Mouse (Mus musculus): Measurements from ENCODE around the gene Npm1. TPM values are rescaled to one million over a fixed set of nuclear protein-coding genes. Genes with fewer than 3 reads are reported as not detected.

Gene Npm1
- polyA plus RNA-seq, 1 experiment from 2014 or later, result 382 TPM

DNA sequence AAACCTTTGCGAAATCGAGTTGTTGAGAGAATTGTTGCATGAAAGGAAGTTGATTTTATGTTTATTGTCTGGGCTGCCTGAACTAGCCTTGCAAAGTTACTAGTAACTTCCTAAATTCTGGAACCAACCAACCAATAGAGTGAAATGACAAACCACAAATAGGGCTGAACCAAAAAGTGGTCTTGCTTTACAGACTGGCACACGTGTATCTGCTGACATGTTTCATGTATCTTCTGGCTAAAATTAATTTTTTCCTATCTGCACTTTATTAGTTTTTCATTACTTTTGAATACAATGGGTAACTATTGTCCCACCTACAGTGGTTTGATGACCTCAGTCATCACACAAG lies 13.9 kb downstream of the Npm1 start:
- H3K27ac ChIP-seq, result no peak overlapping the region
- H3K9me3 ChIP-seq, result no peaks in the 10 kb centered on the region
- ATAC-seq (replicated peaks), result no peak
- H3K4me2 ChIP-seq, result no peak overlapping the region
- no peak overlapping the region for H3K4me3 ChIP-seq
- peaks cover 6% of the 10 kb centered on the region; the same call in 1 of the 2 replicates for H3K27me3 ChIP-seq (replicated peaks)
- H3K4me1 ChIP-seq, result peaks cover 23% of the 10 kb centered on the region
- H3K9ac ChIP-seq, result no peak overlapping the region
- 33% methylated on average over 3 of the region's 3 CpGs for WGBS
- peaks cover 32% of the 10 kb centered on the region for H3K36me3 ChIP-seq (replicated peaks)

DNA sequence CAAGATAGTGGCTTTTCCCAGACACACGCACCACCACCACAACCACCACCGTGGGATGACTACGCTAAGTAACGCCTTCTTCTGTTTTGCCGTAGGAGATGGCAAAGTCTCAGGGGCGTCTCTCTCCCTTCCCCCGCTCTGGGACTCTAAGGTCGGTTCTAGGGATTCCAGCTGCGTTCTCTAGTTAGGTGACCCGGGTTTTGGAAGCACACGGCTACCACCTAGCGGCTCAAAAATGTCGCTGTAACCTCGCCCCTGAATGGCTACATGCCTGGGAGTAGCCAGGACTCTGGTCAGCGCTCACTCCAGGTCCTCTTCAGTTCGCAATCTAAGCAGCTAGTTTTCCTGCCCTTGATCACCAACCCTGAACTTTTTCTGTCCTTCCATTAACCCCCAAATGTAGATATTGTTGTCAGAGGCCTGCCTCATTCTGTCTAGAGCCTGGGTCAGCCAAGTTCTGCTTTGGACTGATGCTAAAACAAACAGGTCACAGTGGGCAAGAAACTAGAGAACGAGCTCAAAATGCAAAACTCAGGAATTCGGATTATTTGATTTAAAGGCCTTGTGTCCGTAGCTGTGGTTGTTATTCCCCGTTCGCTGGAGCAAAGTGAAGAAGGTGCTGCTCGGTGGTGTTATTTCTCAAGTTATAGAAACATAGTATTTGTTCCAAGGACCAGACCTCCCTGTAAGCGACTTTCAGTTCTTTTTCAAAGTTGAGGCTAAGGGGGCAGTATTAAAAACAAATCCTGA lies 14.5 kb downstream of the Npm1 start:
- H3K4me3 ChIP-seq, result peak overlapping the region; percentile 73
- WGBS, result 7% methylated on average over 23 of the region's 23 CpGs
- ATAC-seq (replicated peaks), result peak; percentile 80

DNA sequence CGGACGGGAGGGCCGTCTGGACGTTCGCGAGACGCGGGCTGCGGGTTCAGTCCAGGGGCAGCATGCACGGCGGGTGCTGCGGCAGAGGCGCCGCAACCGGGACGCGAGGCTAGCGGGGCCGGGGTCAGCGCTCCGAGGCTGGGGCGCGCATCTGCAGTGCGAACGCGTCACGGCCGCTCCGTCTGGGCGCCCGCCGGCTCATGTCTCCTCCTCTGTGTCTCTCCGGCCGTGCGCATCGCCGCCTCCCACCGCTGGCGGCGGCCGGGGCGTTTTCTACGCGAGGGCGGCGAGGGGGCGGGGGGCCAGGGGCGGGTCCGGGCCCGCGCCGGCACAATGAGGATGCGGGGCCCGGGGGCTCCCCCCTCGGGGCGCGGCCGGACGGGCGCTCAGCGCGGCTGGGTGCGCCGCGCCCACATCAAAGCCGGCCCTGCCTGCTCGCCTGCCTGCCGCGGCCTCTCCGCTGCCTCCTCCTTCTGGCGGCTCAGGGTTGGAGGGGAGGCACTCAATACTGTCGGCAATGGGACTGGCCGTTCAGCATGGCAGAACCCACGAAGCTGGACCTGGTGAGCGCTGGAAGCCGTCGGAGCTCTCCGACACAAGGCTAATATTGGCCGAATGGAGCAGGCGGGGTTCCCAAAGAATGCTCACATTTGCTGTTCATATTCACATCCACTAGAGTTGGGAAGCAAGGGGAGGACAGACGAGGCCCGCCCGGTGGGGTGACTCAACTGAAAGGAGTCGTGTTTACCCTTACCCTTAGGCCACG lies 15.3 kb downstream of the Npm1 start:
- Histone ChIP-seq H3K4me3 (peak overlapping the region; percentile 73), H3K4me1 (peaks cover 28% of the 10 kb centered on the region), H3K27ac (peak overlapping the region; percentile 77), H3K9me3 (no peaks in the 10 kb centered on the region), H3K36me3 (replicated peaks) (peaks cover 26% of the 10 kb centered on the region), H3K27me3 (replicated peaks) (peaks cover 12% of the 10 kb centered on the region; the same call in 1 of the 2 replicates), H3K9ac (peak overlapping the region; percentile 59), H3K4me2 (peak overlapping the region; percentile 94)
- under 1% methylated on average over 80 of the region's 85 CpGs for WGBS
- peak; percentile 69 for ATAC-seq (replicated peaks)

More for the DNA sequence above, 14.5 kb downstream of the Npm1 start:
- Histone ChIP-seq H3K9ac (no peak overlapping the region), H3K9me3 (no peaks in the 10 kb centered on the region), H3K4me1 (peaks cover 28% of the 10 kb centered on the region), H3K4me2 (peak overlapping the region; percentile 94), H3K27ac (peak overlapping the region; percentile 77), H3K27me3 (replicated peaks) (peaks cover 11% of the 10 kb centered on the region; the same call in 1 of the 2 replicates), H3K36me3 (replicated peaks) (peaks cover 29% of the 10 kb centered on the region)

DNA sequence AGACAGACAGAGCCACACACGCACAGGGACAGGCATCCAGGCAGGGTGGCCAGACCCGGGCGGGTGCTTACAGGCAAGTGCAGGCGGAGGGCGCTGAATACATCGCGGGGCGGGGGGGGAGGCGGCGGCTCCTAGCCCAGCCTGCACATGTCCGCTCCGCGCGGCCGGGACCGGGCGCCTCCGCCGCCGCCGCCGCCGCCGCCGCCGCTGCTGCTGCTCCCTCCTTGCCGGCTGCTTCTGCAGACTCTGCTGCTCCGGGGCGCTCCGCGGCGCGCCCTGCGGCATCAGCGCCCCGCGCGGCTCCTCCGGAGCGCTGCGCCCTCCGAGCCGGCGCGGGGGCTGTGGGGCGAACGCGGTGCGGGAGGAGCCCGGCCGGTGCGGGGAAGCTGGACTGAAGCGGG lies 15.8 kb downstream of the Npm1 start, which contains the start of gene Fgf18:
TSS of gene Fgf18 (minus strand) at position 230 of the 401 bp plus-strand sequence.
- Histone ChIP-seq H3K4me1 (peaks cover 28% of the 10 kb centered on the region), H3K4me2 (peak within 1 kb of the TSS; percentile 94), H3K4me3 (peak within 1 kb of the TSS; percentile 73), H3K27ac (peak within 1 kb of the TSS; percentile 77), H3K9me3 (no peaks in the 10 kb centered on the region), H3K27me3 (replicated peaks) (peaks cover 12% of the 10 kb centered on the region; the same call in 1 of the 2 replicates), H3K9ac (peak within 1 kb of the TSS; percentile 59), H3K36me3 (replicated peaks) (peaks cover 25% of the 10 kb centered on the region)
- WGBS, result under 1% methylated on average over 37 of the region's 53 CpGs
- ATAC-seq (replicated peaks), result peak; percentile 70

DNA sequence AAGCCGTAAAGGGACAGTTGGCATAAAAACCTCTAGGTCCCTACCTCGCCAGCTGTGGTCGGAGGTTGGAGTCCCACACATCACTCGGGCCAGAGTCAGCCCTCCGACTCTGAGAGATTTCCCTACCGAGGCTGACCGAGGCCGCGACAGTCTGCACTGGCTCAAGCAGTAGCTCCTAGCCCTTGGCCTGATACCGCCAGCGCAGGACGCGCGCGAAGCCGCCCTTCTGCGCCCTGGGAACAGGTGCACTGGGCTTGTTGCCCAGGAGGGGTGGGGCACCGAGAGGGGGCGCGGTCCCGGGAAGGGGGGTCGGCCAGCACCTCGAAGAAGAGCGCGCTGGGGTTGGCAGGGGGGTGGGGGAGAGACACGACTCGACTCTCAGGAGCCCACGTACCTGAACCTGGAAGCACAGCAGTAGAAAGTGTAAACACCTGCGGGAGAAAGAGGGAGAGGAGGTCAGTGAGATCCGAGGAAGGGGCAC lies 16.3 kb downstream of the Npm1 start:
- Histone ChIP-seq H3K9me3 (no peaks in the 10 kb centered on the region), H3K9ac (peak overlapping the region; percentile 59), H3K27ac (peak overlapping the region; percentile 77; the same call in 1 of the 2 replicates), H3K36me3 (replicated peaks) (peaks cover 21% of the 10 kb centered on the region; the same call in 1 of the 2 replicates), H3K4me2 (peak overlapping the region; percentile 94), H3K4me1 (peaks cover 28% of the 10 kb centered on the region), H3K4me3 (peak overlapping the region; percentile 73), H3K27me3 (replicated peaks) (peaks cover 12% of the 10 kb centered on the region; the same call in 1 of the 2 replicates)
- ATAC-seq (replicated peaks), result peak; percentile 25
- under 1% methylated on average over 29 of the region's 30 CpGs for WGBS

DNA sequence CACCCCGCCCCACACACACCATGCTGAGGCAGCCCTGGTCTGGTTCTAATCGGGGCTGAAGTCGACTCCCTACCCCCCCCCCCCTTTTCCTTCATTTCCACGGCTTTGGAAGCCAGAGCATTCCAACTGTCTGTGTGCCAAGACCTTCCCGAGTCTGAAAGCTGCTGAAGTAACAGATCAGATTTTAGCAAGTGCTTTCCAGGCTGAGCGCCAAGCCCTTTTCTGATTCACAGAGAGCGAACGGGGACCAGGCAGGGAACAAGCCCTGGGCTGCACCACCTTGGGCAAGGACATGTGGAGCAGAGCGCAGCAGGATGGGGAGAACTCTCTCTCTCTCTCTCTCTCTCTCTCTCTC lies 16.9 kb downstream of the Npm1 start:
- peak; percentile 15; the same call in 1 of the 2 replicates for ATAC-seq (replicated peaks)
- Histone ChIP-seq H3K4me2 (peak overlapping the region; percentile 94), H3K27ac (no peak overlapping the region), H3K27me3 (replicated peaks) (peaks cover 12% of the 10 kb centered on the region; the same call in 1 of the 2 replicates), H3K9me3 (no peaks in the 10 kb centered on the region), H3K4me1 (peaks cover 28% of the 10 kb centered on the region), H3K4me3 (peak overlapping the region; percentile 73), H3K36me3 (replicated peaks) (peaks cover 16% of the 10 kb centered on the region; the same call in 1 of the 2 replicates), H3K9ac (no peak overlapping the region)
- WGBS, result 3% methylated on average over 9 of the region's 9 CpGs

DNA sequence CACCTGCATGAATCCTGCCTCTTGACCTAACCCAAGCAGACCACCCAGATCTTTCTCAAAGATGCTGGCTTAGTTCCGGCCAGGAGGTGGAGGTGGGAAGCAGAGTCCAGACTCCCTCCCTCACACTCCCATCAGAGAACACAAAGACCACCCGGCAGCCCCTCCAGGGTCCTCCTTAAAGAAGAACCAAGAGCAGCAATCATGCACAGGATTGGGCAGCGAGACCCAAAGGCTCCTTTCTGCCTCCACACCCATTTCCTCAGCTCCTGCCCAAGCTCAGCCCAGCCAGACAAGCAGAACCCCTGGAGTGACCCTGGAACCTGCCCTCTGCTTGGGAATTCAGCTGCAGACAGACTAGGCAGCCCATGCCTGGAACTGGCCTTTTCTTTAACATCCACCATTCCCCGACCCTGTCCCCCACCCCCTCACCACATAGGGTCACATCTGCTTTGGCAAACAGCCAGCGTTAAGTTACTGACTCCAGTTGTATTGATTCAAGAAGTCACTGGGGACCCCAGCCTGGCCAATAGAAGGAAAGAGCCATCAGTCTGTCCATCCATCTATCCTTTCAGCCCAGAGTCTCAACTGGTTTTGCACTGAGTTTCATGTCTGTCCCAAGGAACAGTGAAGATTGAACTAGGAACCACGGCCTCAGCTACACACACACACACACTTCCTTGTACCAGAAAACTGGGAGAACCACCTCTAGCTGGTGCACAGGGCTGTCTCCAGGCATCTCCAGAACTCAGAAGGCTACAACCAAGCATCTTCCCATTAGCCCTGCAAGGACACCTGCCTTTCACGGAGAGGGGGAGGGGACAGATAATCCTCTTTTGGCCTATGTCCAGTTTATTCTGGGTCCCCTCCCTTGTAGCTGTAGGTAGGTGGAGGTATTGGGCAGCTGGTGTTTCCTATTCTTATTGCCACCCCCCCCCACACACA lies 17.5 kb downstream of the Npm1 start:
- H3K9ac ChIP-seq, result no peak overlapping the region
- no peak overlapping the region for H3K4me3 ChIP-seq
- WGBS, result 10% methylated on average over 7 of the region's 7 CpGs
- no peak overlapping the region for H3K27ac ChIP-seq
- H3K4me1 ChIP-seq, result peaks cover 28% of the 10 kb centered on the region
- no peak for ATAC-seq (replicated peaks)
- H3K27me3 ChIP-seq (replicated peaks), result peaks cover 12% of the 10 kb centered on the region; the same call in 1 of the 2 replicates
- H3K9me3 ChIP-seq, result no peaks in the 10 kb centered on the region
- H3K36me3 ChIP-seq (replicated peaks), result peaks cover 11% of the 10 kb centered on the region; the same call in 1 of the 2 replicates
- H3K4me2 ChIP-seq, result peak overlapping the region; percentile 94

DNA sequence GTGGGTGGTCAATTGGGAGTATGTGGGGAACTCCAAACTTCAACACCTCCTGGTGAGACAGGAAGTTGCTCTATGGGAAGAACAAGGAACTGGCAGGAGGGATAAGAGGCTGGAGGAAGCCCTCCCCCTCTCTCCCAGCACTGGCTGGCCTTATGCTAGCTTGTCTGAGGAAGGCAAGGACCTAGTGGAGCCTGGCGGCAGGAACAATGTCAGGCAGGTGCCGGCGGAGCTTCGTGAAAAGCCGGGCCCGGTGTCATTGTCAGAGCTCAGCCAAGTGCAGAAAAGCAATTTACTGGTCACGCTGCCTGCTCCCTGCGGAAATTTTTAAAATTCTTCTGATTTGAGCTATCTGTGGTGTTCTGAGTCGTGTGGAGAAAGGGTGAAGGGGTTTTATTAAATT lies 19.1 kb downstream of the Npm1 start:
- no peaks in the 10 kb centered on the region for H3K9me3 ChIP-seq
- H3K27ac ChIP-seq, result no peak overlapping the region
- H3K27me3 ChIP-seq (replicated peaks), result peaks cover 12% of the 10 kb centered on the region; the same call in 1 of the 2 replicates
- no peak overlapping the region for H3K4me2 ChIP-seq
- H3K4me1 ChIP-seq, result peaks cover 28% of the 10 kb centered on the region
- H3K9ac ChIP-seq, result no peak overlapping the region
- WGBS, result 6% methylated on average over 9 of the region's 9 CpGs
- ATAC-seq (replicated peaks), result no peak
- H3K36me3 ChIP-seq (replicated peaks), result no peaks in the 10 kb centered on the region
- H3K4me3 ChIP-seq, result no peak overlapping the region

DNA sequence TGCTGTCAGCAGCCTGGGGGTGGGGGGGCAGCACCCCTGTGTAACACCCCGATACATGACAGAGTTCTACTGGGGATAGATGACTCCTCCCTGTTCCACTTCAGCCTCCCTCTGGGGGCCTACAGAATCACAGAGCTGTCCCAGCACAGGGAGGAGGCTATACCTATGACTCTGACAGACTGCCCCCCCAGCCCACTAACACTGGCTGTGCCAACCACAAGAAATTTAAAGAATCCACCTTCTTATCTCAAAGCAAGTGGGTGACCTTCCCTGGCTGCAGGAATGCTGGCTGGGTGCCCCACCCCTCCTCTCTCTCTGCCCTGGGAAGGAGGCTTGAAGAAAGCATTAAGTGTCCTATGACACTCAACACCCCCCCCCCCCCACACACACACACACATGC lies 20.2 kb downstream of the Npm1 start:
- no peak overlapping the region for H3K9ac ChIP-seq
- WGBS, result 86% methylated on average over 1 of the region's 1 CpGs
- H3K36me3 ChIP-seq (replicated peaks), result no peaks in the 10 kb centered on the region
- H3K4me2 ChIP-seq, result no peak overlapping the region
- no peaks in the 10 kb centered on the region for H3K9me3 ChIP-seq
- H3K4me3 ChIP-seq, result no peak overlapping the region
- H3K27ac ChIP-seq, result no peak overlapping the region
- peaks cover 28% of the 10 kb centered on the region for H3K4me1 ChIP-seq
- no peak for ATAC-seq (replicated peaks)
- peaks cover 12% of the 10 kb centered on the region; the same call in 1 of the 2 replicates for H3K27me3 ChIP-seq (replicated peaks)

DNA sequence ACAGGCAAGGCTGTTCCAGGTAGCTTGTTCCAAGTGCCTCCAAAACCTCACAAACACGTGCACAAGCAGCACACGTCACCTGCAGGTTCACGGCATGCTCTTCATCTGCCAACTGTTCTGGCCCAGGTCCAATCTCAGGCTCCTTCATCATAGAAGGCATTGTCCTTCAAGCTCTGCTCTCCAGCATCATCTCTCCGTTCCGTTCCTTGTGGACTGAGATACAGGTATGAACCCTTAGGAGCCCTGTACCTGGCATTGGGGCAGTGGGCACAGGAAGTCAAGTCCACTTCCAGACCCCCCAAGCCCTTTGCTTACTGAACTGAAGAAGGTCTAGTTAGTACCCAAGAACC lies 22.9 kb downstream of the Npm1 start:
- WGBS, result 96% methylated on average over 5 of the region's 5 CpGs
- no peaks in the 10 kb centered on the region for H3K36me3 ChIP-seq (replicated peaks)
- ATAC-seq (replicated peaks), result no peak

DNA sequence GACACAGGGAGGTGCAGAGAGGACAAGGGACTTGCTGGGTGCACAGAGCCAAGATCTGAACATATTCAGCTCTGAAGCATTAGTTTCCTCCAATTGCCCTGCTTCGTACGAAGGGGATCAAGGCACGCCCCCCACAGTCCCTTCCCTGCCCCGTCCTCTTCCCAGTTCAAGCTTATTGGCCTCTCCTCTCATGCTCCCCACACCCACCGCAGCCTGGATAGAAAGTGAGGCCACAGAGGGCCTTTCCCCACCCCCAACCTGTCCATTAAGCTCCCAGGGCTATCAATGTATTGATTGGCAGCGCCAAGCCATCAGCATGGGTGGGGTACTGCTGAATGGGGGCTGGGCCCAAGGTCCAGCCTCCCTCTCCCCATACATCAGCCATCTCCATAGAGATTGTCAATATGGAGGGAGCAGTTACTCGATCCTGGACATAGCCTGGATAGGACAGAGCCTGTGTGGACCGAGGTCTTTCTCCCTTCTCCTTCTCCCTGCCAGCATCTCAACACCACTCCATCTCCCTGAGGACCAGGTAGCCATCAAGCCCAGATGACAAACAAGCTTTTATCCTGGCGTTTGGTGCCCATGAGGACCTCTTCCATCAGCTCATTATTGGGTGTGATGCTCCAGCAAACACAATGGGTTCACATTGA lies 23.4 kb downstream of the Npm1 start:
- Histone ChIP-seq H3K4me1 (peaks cover 8% of the 10 kb centered on the region; the same call in 1 of the 2 replicates), H3K36me3 (replicated peaks) (no peaks in the 10 kb centered on the region), H3K9ac (no peak overlapping the region), H3K4me2 (no peak overlapping the region), H3K9me3 (no peaks in the 10 kb centered on the region), H3K27ac (no peak overlapping the region), H3K27me3 (replicated peaks) (peaks cover 10% of the 10 kb centered on the region; the same call in 1 of the 2 replicates), H3K4me3 (no peak overlapping the region)
- ATAC-seq (replicated peaks), result no peak
- WGBS, result 78% methylated on average over 9 of the region's 9 CpGs

More for the DNA sequence above, 22.9 kb downstream of the Npm1 start:
- H3K9ac ChIP-seq, result no peak overlapping the region
- H3K4me1 ChIP-seq, result peaks cover 9% of the 10 kb centered on the region; the same call in 1 of the 2 replicates
- no peaks in the 10 kb centered on the region for H3K9me3 ChIP-seq
- peaks cover 12% of the 10 kb centered on the region; the same call in 1 of the 2 replicates for H3K27me3 ChIP-seq (replicated peaks)
- H3K4me2 ChIP-seq, result no peak overlapping the region
- no peak overlapping the region for H3K27ac ChIP-seq
- no peak overlapping the region for H3K4me3 ChIP-seq

All from midbrain, embryonic 15.5 days (tissue).